ENCODE assay signal across 8 mouse cellular contexts in genomic region chr11:108910903-108911302, GRCm38 (mm10). TPM values are rescaled to one million over a fixed set of nuclear protein-coding genes. Genes with fewer than 3 reads are reported as not detected.
A peak's percentile ranks its signal among the peaks of the same experiment; 100 is the strongest.
DNase-seq lines count a peak whose midpoint lies in the region; ATAC-seq lines count a peak whose summit lies in the region.

No protein-coding gene starts in this region.

- H3K4me3 ChIP-seq in limb, embryonic 11.5 days (ENCODE audit: low read depth, low read length), result no peak overlapping the region

- H3K4me2 ChIP-seq in limb, embryonic 11.5 days (ENCODE audit: low read depth, severe bottlenecking), result peak overlapping the region; percentile 50; the same call in 1 of the 2 replicates

- no peaks in the 10 kb centered on the region for H3K27me3 ChIP-seq in limb, embryonic 11.5 days (ENCODE audit: control insufficient read depth, insufficient read depth, low read length)

- no peak for ATAC-seq in limb, embryonic 11.5 days (ENCODE audit: insufficient number of reproducible peaks, low FRiP score, low TSS enrichment, low read depth)
- ATAC-seq in neutrophil, adult 5-6 weeks (ENCODE audit: extremely low read depth, insufficient number of reproducible peaks, low FRiP score, poor library complexity, severe bottlenecking), result peak; percentile 48

- 23% methylated on average over 7 of the region's 7 CpGs for WGBS in limb, embryonic 11.5 days

- no peaks in the 10 kb centered on the region for H3K9me3 ChIP-seq in limb, embryonic 11.5 days (ENCODE audit: control insufficient read depth, low read length)

- intact Hi-C loops in left cerebral cortex, postnatal 4 days (cut with DNase I), result no loop called here

- H3K9ac ChIP-seq in limb, embryonic 11.5 days (ENCODE audit: low read length), result no peak overlapping the region

- no peaks in the 10 kb centered on the region for H3K36me3 ChIP-seq in limb, embryonic 11.5 days (ENCODE audit: control insufficient read depth, insufficient read depth, low read length)

- H3K4me1 ChIP-seq in limb, embryonic 11.5 days (ENCODE audit: control insufficient read depth, insufficient read depth, low read length), result peaks cover 10% of the 10 kb centered on the region

- DNase-seq in embryo, embryonic 10.5 days (ENCODE audit: low spot score), result peak; percentile 36
- no peak for DNase-seq in embryo, embryonic 11 days
- peak; percentile 72 to 85 for DNase-seq in CD8-positive naive resting alpha-beta T cell, adult 2 months (ENCODE audit: low read depth in 2 of 2, low spot score in 2 of 2)
- DNase-seq in limb, embryonic 11.5 days (ENCODE audit: low spot score), result no peak
- no peak for DNase-seq in cerebellum, adult 9-10 months
- DNase-seq in left cerebral cortex, postnatal 4 days, result no peak
- DNase-seq in adrenal gland, postnatal 10 days, result no peak

- H3K27ac ChIP-seq in limb, embryonic 11.5 days (replicated peaks; ENCODE audit: low read depth, low read length), result no peak overlapping the region

RNA-seq across cellular contexts. Expression of gene Axin2, which starts 9.2 kb away (rescaled TPM):
- polyA plus RNA-seq in limb, embryonic 11.5 days (2014; fragmentation: Nextera tagmentation; extraction: Ambion mirVana), result 15.4 and 15.8 TPM in 2 replicates
- 5.0 and 7.2 TPM in 2 replicates for total RNA-seq in neutrophil, adult 5-6 weeks (2017)
- total RNA-seq in left cerebral cortex, postnatal 4 days (2021), result 10 to 100 TPM; 31.1 to 35.9 TPM
- total RNA-seq in adrenal gland, postnatal 10 days (2021), result 10 to 100 TPM; 31.5 to 35.3 TPM

Comparison
In these comparisons a context has a peak if more than half of its experiments do, and no peak if none do; other contexts are left out.
1. DNase-seq: peak in embryo, embryonic 10.5 days (single experiment) and CD8-positive naive resting alpha-beta T cell, adult 2 months (2 of 2); none in embryo, embryonic 11 days (single experiment), limb, embryonic 11.5 days (single experiment), cerebellum, adult 9-10 months (single experiment), left cerebral cortex, postnatal 4 days (single experiment) and adrenal gland, postnatal 10 days (single experiment).